Mouse (Mus musculus): ENCODE results near the gene Tpcn1. TPM values are rescaled to one million over a fixed set of nuclear protein-coding genes. Genes with fewer than 3 reads are reported as not detected.
A peak's percentile ranks its signal among the peaks of the same experiment; 100 is the strongest.

Gene Tpcn1
- polyA plus RNA-seq, 1 experiment from 2014 or later: 21.4 TPM

GRCm38 (mm10) chr5:120567253-120567701, 21.2 kb downstream of the Tpcn1 start:
- Histone ChIP-seq H3K9me3 (ENCODE audit: control insufficient read depth, low read length) (no peaks in the 10 kb centered on the region), H3K4me2 (ENCODE audit: low read depth, low read length) (no peak overlapping the region), H3K36me3 (ENCODE audit: control insufficient read depth, insufficient read depth, low read length) (no peaks in the 10 kb centered on the region), H3K27me3 (replicated peaks; ENCODE audit: control insufficient read depth, insufficient read depth, low read length) (no peaks in the 10 kb centered on the region), H3K4me3 (ENCODE audit: low read length) (no peak overlapping the region), H3K4me1 (ENCODE audit: control insufficient read depth, insufficient read depth, low read length) (peaks cover 85% of the 10 kb centered on the region), H3K9ac (ENCODE audit: low read depth, low read length) (peak overlapping the region; percentile 45; the same call in 1 of the 2 replicates), H3K27ac (ENCODE audit: low read length) (peak overlapping the region; percentile 82)
- peak; percentile 25 for ATAC-seq
- WGBS: 40% methylated on average over 21 of the region's 21 CpGs

DNA sequence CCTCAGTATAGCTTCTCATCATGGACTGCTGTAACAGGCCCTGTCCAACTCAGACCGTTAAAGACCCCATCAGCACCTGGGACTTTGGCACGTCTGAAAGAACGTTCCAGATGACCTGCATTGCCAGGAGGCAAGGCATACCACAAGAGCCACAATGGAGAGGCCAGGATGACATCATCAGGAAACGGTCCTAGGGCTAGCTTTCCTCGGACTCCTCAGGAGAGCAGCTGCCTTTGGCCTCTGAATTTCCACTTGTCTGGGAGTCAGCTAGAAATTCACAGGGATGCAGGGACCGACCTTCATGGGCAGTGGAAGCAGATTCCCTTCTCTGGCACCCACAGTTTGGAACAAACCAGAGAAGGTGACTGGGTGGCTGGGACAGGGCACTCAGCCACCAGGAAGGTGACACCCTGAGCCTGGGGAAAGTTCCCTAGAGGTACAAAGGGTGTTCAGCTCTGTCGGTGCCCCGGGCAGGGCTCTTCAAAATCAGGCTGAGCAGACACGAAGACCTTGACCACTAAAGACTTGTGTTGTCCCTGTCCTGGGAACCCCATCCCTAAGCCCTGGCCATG, 21.7 kb downstream of the Tpcn1 start:
- no peak for ATAC-seq
- no peak overlapping the region for H3K4me2 ChIP-seq (ENCODE audit: low read depth, low read length)
- H3K9ac ChIP-seq (ENCODE audit: low read depth, low read length): no peak overlapping the region
- H3K36me3 ChIP-seq (ENCODE audit: control insufficient read depth, insufficient read depth, low read length): no peaks in the 10 kb centered on the region
- no peaks in the 10 kb centered on the region for H3K27me3 ChIP-seq (replicated peaks; ENCODE audit: control insufficient read depth, insufficient read depth, low read length)
- no peak overlapping the region for H3K4me3 ChIP-seq (ENCODE audit: low read length)
- H3K27ac ChIP-seq (ENCODE audit: low read length): peak overlapping the region; percentile 82
- H3K4me1 ChIP-seq (ENCODE audit: control insufficient read depth, insufficient read depth, low read length): peaks cover 87% of the 10 kb centered on the region
- H3K9me3 ChIP-seq (ENCODE audit: control insufficient read depth, low read length): no peaks in the 10 kb centered on the region
- WGBS: 57% methylated on average over 9 of the region's 9 CpGs

- H3K27me3 ChIP-seq (replicated peaks; ENCODE audit: control insufficient read depth, insufficient read depth, low read length): no peaks in the 10 kb centered on the region
- H3K9ac ChIP-seq (ENCODE audit: low read depth, low read length): peak overlapping the region; percentile 47; the same call in 1 of the 2 replicates
- H3K4me1 ChIP-seq (ENCODE audit: control insufficient read depth, insufficient read depth, low read length): peaks cover 84% of the 10 kb centered on the region
- H3K36me3 ChIP-seq (ENCODE audit: control insufficient read depth, insufficient read depth, low read length): no peaks in the 10 kb centered on the region
- no peak overlapping the region for H3K4me2 ChIP-seq (ENCODE audit: low read depth, low read length)
- 70% methylated on average over 5 of the region's 5 CpGs for WGBS
- no peak overlapping the region for H3K4me3 ChIP-seq (ENCODE audit: low read length)
- peak overlapping the region; percentile 30 for H3K27ac ChIP-seq (ENCODE audit: low read length)
- no peak for ATAC-seq
- H3K9me3 ChIP-seq (ENCODE audit: control insufficient read depth, low read length): no peaks in the 10 kb centered on the region
Observed at GRCm38 (mm10) chr5:120566101-120566500, 22.4 kb downstream of the Tpcn1 start.

GRCm38 (mm10) chr5:120565171-120565905, 23.1 kb downstream of the Tpcn1 start:
- no peak for ATAC-seq
- Histone ChIP-seq H3K9ac (ENCODE audit: low read depth, low read length) (peak overlapping the region; percentile 47; the same call in 1 of the 2 replicates), H3K4me2 (ENCODE audit: low read depth, low read length) (no peak overlapping the region)

GRCm38 (mm10) chr5:120563914-120564311, 24.6 kb downstream of the Tpcn1 start:
- Histone ChIP-seq H3K4me3 (ENCODE audit: low read length) (no peak overlapping the region), H3K4me2 (ENCODE audit: low read depth, low read length) (0 out of 2 replicates have a peak overlapping the region, but pooled peaks have one; percentile 27), H3K9me3 (ENCODE audit: control insufficient read depth, low read length) (no peaks in the 10 kb centered on the region), H3K27ac (ENCODE audit: low read length) (peak overlapping the region; percentile 89), H3K4me1 (ENCODE audit: control insufficient read depth, insufficient read depth, low read length) (peaks cover 89% of the 10 kb centered on the region), H3K9ac (ENCODE audit: low read depth, low read length) (no peak overlapping the region), H3K36me3 (ENCODE audit: control insufficient read depth, insufficient read depth, low read length) (no peaks in the 10 kb centered on the region), H3K27me3 (replicated peaks; ENCODE audit: control insufficient read depth, insufficient read depth, low read length) (no peaks in the 10 kb centered on the region)
- ATAC-seq: no peak
- 22% methylated on average over 4 of the region's 4 CpGs for WGBS

More at GRCm38 (mm10) chr5:120565171-120565905, 23.1 kb downstream of the Tpcn1 start:
- no peaks in the 10 kb centered on the region for H3K36me3 ChIP-seq (ENCODE audit: control insufficient read depth, insufficient read depth, low read length)
- H3K4me3 ChIP-seq (ENCODE audit: low read length): no peak overlapping the region
- peaks cover 83% of the 10 kb centered on the region for H3K4me1 ChIP-seq (ENCODE audit: control insufficient read depth, insufficient read depth, low read length)
- no peaks in the 10 kb centered on the region for H3K9me3 ChIP-seq (ENCODE audit: control insufficient read depth, low read length)
- WGBS: 45% methylated on average over 15 of the region's 15 CpGs
- no peaks in the 10 kb centered on the region for H3K27me3 ChIP-seq (replicated peaks; ENCODE audit: control insufficient read depth, insufficient read depth, low read length)
- peak overlapping the region; percentile 66 for H3K27ac ChIP-seq (ENCODE audit: low read length)

- H3K27ac ChIP-seq (ENCODE audit: low read length): peak overlapping the region; percentile 89
- no peaks in the 10 kb centered on the region for H3K36me3 ChIP-seq (ENCODE audit: control insufficient read depth, insufficient read depth, low read length)
- H3K4me3 ChIP-seq (ENCODE audit: low read length): no peak overlapping the region
- H3K27me3 ChIP-seq (replicated peaks; ENCODE audit: control insufficient read depth, insufficient read depth, low read length): no peaks in the 10 kb centered on the region
- H3K4me1 ChIP-seq (ENCODE audit: control insufficient read depth, insufficient read depth, low read length): peaks cover 89% of the 10 kb centered on the region
- peak overlapping the region; percentile 27; the same call in 1 of the 2 replicates for H3K4me2 ChIP-seq (ENCODE audit: low read depth, low read length)
- peak overlapping the region; percentile 17 for H3K9ac ChIP-seq (ENCODE audit: low read depth, low read length)
- 33% methylated on average over 28 of the region's 28 CpGs for WGBS
- ATAC-seq: peak; percentile 73
- H3K9me3 ChIP-seq (ENCODE audit: control insufficient read depth, low read length): no peaks in the 10 kb centered on the region
Observed at GRCm38 (mm10) chr5:120562956-120563913, 25.2 kb downstream of the Tpcn1 start.

DNA sequence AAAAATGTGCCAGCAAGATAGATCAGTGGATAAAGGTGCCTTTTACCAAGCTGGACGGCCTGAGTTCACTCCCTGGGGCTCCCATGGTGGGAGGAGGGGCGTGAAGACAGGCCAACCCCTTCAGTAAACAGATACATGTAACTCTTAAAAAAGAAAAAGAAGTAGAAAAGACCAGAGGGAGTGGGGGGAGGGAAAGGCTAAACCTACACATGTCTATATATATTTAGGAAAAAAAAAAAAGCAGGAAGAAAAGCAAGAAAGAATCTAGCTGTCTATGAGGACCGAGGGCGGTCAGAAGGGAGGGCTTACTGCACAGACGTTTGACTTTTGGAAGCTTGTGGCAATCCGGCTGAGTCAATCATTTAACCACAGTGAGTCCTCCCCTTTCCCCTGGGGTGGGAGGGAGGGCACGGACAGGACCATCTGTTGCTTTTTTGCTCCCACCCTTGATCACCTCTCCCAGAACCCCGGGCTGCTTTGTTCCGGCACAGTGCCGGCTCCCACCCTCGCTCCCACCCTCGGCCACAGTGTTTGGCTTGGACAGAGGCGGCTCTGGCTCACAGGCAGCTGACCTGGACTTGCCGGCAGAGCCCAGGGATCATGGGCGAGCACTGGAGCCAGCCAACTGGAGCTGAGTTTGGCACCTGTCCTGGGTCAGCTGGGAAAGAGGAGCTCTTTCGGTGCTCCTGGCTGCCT, 27.7 kb downstream of the Tpcn1 start:
- Histone ChIP-seq H3K9ac (ENCODE audit: low read depth, low read length) (peak overlapping the region; percentile 56), H3K27me3 (replicated peaks; ENCODE audit: control insufficient read depth, insufficient read depth, low read length) (no peaks in the 10 kb centered on the region), H3K4me1 (ENCODE audit: control insufficient read depth, insufficient read depth, low read length) (peaks cover 65% of the 10 kb centered on the region), H3K4me2 (ENCODE audit: low read depth, low read length) (peak overlapping the region; percentile 49), H3K36me3 (ENCODE audit: control insufficient read depth, insufficient read depth, low read length) (peaks cover 6% of the 10 kb centered on the region; the same call in 1 of the 2 replicates), H3K27ac (ENCODE audit: low read length) (peak overlapping the region; percentile 84), H3K9me3 (ENCODE audit: control insufficient read depth, low read length) (no peaks in the 10 kb centered on the region), H3K4me3 (ENCODE audit: low read length) (peak overlapping the region; percentile 39)
- ATAC-seq: peak; percentile 47
- 4% methylated on average over 16 of the region's 16 CpGs for WGBS

- no peaks in the 10 kb centered on the region for H3K9me3 ChIP-seq (ENCODE audit: control insufficient read depth, low read length)
- 42% methylated on average over 9 of the region's 9 CpGs for WGBS
- no peaks in the 10 kb centered on the region for H3K27me3 ChIP-seq (replicated peaks; ENCODE audit: control insufficient read depth, insufficient read depth, low read length)
- H3K4me2 ChIP-seq (ENCODE audit: low read depth, low read length): peak overlapping the region; percentile 49
- peak overlapping the region; percentile 39 for H3K4me3 ChIP-seq (ENCODE audit: low read length)
- peaks cover 9% of the 10 kb centered on the region for H3K36me3 ChIP-seq (ENCODE audit: control insufficient read depth, insufficient read depth, low read length)
- H3K9ac ChIP-seq (ENCODE audit: low read depth, low read length): peak overlapping the region; percentile 56
- ATAC-seq: no peak
- peak overlapping the region; percentile 84 for H3K27ac ChIP-seq (ENCODE audit: low read length)
- H3K4me1 ChIP-seq (ENCODE audit: control insufficient read depth, insufficient read depth, low read length): peaks cover 59% of the 10 kb centered on the region
Observed at GRCm38 (mm10) chr5:120560129-120560615, 28.3 kb downstream of the Tpcn1 start.

Data from intestine, embryonic 16.5 days (tissue).